Mouse (Mus musculus): ENCODE data around the gene Supt16. TPM values are rescaled to one million over a fixed set of nuclear protein-coding genes. Genes with fewer than 3 reads are reported as not detected.

Gene Supt16
- total RNA-seq, 2 experiments from 2014 or later = 22.3 to 23.7 TPM

GRCm38 (mm10) chr14:52146540-52146939 lies 50.7 kb downstream of the Supt16 start:
- DNase-seq = peak in 1 of 2 experiments; percentile 11

GRCm38 (mm10) chr14:52144165-52144564 lies 53.1 kb downstream of the Supt16 start:
- no peak for DNase-seq

- DNase-seq = peak in 1 of 2 experiments; percentile 7
Measured at GRCm38 (mm10) chr14:52141445-52142127, 55.6 kb downstream of the Supt16 start.

GRCm38 (mm10) chr14:52140577-52141444 lies 56.4 kb downstream of the Supt16 start:
- DNase-seq = no peak

GRCm38 (mm10) chr14:52133584-52133983 lies 63.6 kb downstream of the Supt16 start:
- peak in 1 of 2 experiments; percentile 20 for DNase-seq

GRCm38 (mm10) chr14:52124636-52125035 lies 72.6 kb downstream of the Supt16 start:
- DNase-seq = no peak

- DNase-seq = peak; percentile 52 to 77
Measured at GRCm38 (mm10) chr14:52123918-52124317, 73.3 kb downstream of the Supt16 start.

- DNase-seq = peak in 1 of 2 experiments; percentile 18
Measured at GRCm38 (mm10) chr14:52120169-52120568, 77.0 kb downstream of the Supt16 start.

- peak; percentile 37 to 53 for DNase-seq
Measured at GRCm38 (mm10) chr14:52118823-52119608, 78.2 kb downstream of the Supt16 start.

- no peak for DNase-seq
Measured at GRCm38 (mm10) chr14:52118456-52118822, 78.8 kb downstream of the Supt16 start.

- no peak for DNase-seq
Measured at GRCm38 (mm10) chr14:52117241-52117640, 80.0 kb downstream of the Supt16 start.

GRCm38 (mm10) chr14:52114101-52114500 lies 83.1 kb downstream of the Supt16 start:
- no peak for DNase-seq

Other genes with a start within 250 kb of the Supt16 start
- gene Arhgef40, start 212.7 kb downstream of the Supt16 start, total RNA-seq (2021) = 10 to 100 TPM; 24.1 to 25.2 TPM
- 1 to 10 TPM; 2.9 to 3.2 TPM for gene Tmem253, start 181.8 kb downstream of the Supt16 start, total RNA-seq (2021)
- 10 to 100 TPM; 22.3 to 23.4 TPM for gene Zfp219, start 176.7 kb downstream of the Supt16 start, total RNA-seq (2021)
- not detected for gene Olfr221, start 155.0 kb downstream of the Supt16 start, total RNA-seq (2021)
- gene Hnrnpc, start 93.4 kb downstream of the Supt16 start, total RNA-seq (2021) = 100 to 1,000 TPM; 139 to 142 TPM
- gene Rpgrip1, start 86.7 kb downstream of the Supt16 start, total RNA-seq (2021) = 1 to 10 TPM in 1 of 2 experiments, under 1 TPM in 1; 0.30 to 1.0 TPM
- gene Chd8, start 60.4 kb upstream of the Supt16 start, total RNA-seq (2021) = 10 to 100 TPM; 34.2 to 37.7 TPM
- gene Tox4, start 81.7 kb upstream of the Supt16 start, total RNA-seq (2021) = 10 to 100 TPM; 30.3 to 35.8 TPM
- 1 to 10 TPM; 3.8 to 5.5 TPM for gene Rab2b, start 82.1 kb upstream of the Supt16 start, total RNA-seq (2021)
- gene Mettl3, start 107.7 kb upstream of the Supt16 start, total RNA-seq (2021) = 10 to 100 TPM; 16.2 to 18.1 TPM
- 1 to 10 TPM in 1 of 2 experiments, under 1 TPM in 1; 0.97 to 1.0 TPM for gene Sall2, start 131.3 kb upstream of the Supt16 start, total RNA-seq (2021)
- gene Olfr1513, start 159.0 kb upstream of the Supt16 start, total RNA-seq (2021) = not detected
- not detected for gene Olfr1512, start 181.8 kb upstream of the Supt16 start, total RNA-seq (2021)
- not detected for gene Olfr1511, start 200.0 kb upstream of the Supt16 start, total RNA-seq (2021)
- not detected for gene Olfr1510, start 217.0 kb upstream of the Supt16 start, total RNA-seq (2021)
- not detected for gene Olfr1509, start 245.6 kb upstream of the Supt16 start, total RNA-seq (2021)